Mouse (Mus musculus): ENCODE results near the gene F10. TPM values are rescaled to one million over a fixed set of nuclear protein-coding genes. Genes with fewer than 3 reads are reported as not detected.

Gene F10
- under 1 TPM in 1 of 2 experiments, not detected in 1; 0.56 TPM for total RNA-seq (2021)
- long read RNA-seq, experiment 1: 0 reads
- long read RNA-seq, experiment 2: 0 reads

DNA sequence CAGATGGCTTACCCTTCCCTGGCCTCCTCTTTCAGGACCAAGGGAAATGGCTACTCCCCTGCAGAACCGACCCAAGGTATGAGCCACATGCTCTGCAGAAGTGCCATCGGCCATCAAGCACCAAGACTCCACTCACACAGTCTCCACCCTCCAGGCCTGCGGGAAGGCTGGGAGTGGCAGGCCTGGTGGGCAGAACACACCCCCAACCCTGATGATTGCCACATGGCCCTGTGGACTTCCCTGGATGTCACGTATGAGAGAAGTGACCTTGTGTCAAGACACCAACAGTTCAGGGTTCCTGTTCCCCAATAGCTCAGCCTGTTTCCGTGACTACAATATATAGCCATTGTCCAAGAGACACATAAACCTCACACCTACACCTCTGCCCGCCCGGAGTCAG is at the start of gene F10:
Gene F10 (plus strand): TSS at position 294 of the 400 bp plus-strand sequence.
- DNase-seq: no peak

DNA sequence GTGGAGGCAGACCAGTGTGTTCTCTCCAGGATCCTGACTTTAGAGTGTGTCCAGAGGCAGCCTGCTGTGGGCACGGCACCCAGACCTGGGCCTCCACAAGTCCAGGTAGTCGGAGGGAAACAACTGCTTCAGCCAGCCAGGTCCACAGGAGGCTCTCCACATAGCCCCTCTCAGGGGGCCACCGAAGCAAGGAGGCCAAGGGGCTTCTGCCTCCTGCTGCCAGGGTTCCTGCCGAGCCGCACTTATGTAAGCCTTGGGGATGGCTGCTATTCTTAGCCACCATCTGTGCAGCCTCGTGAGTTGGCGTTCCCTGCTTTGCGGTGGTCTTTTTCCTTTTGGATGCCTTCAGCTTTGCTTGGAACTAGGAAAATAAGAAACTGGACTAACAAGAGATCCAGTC is 49.5 kb upstream of the F10 start:
- DNase-seq: no peak

DNA sequence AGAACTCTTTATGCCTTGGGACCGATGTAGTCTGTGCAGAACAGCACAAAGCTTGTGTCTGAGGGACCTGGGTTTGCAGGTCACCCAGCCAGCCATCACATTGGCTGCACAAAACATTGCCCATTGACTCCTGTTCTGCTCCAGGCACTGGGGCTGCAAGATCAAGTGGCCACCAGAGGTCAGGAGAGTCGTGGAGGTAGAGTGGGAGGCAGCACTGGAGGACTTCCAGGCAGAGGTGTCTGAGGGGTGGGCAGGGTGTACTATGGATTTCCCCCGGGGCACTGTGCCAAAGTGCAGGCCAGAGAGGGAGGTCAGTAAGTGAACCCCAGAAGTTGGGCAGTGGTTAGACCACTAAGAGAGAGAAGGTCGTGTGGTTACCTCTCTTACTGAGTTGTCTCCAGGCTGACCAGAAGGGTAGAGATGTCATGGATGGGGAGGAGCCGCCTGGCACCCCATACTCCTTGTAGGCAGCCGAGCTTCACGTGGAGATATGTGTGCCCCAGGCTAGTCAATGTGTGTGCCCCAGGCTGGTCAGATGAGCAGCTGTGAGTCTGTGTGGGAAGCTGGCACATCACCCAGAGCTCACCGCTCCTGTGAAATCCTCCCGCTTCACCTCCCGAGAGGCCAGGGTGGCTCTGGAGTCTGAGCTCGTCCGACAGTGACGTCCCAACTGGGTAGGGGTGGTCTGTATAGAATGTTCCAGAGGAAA is 48.2 kb upstream of the F10 start:
- no peak for DNase-seq

DNA sequence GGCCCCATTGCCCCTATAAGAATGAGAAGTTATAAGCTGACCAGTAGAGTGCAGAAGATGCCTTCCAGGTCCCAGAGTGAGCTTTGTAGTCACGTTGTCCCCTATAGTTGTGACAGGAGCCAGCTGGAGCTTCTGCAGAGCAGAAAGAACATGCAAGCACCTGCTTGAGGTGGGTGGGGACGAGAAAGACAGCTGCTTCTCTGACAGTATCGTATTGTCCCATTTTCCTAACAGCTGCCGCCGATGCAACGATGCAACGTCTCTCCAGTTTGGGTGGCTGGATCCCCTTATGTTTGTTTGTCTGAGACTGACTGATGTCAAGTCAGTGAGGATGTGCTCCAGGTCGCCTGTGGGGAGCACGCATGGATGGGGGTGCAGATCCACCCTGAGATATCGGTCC is 45.7 kb upstream of the F10 start:
- no peak for DNase-seq

DNA sequence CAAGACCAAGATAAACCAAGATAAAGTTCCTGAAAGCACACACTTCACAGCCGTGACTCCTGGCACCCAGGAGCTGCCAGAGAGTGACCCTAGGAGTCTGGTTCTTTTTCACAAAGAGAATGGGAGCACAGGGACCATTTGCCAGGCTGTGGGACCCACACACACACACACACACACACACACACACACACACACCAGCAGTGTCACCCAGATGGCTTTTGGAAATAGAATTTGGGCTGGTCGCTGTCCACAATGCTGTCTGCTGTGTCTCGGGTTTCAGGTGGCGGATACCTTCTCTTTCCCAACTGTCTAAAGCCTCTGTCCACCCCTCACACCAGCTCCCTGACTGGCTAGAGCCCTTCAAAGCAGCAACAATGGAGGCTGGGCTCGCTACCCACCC is 42.6 kb upstream of the F10 start:
- DNase-seq: no peak

DNA sequence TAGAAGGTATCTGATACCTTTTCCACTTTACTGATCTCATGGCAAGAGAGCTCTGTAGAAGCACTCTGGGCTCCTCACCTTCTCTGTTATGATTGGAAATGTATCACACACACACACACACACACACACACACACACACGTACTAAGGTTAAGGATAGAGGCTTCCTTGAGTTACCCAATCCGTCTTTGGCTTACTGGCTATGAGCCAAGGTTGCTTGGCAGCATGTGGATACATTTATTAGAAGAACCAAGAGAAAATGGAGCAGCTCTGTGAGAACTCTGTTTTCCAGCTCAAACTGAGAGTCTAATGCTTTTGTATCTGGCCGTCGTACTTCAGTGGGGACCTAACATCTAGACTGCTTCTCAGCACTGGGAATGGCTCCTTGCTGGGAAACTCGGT is 41.6 kb upstream of the F10 start:
- DNase-seq: no peak

DNA sequence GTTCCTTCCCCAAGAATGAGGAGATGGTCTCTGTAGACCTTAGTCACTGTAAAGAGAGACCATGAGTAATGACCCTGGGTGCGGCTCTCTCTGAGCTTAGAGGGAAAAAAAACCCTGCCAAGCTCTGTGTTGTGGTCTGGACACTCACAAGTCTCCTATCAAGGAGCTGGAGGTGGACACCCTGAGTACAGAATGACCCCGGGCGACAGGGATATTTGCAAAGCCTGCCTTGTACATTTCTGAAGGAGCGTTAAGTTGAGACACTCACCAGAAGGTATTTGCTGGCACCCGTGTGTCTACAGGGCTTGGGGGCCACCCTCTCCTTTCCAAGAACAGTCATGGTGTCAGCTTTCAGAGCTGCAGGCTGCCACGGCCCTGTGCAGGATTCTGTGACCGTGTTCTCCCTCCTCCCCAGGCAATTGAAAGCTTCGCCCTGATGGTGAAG is 40.3 kb upstream of the F10 start:
- DNase-seq: peak; percentile 25

DNA sequence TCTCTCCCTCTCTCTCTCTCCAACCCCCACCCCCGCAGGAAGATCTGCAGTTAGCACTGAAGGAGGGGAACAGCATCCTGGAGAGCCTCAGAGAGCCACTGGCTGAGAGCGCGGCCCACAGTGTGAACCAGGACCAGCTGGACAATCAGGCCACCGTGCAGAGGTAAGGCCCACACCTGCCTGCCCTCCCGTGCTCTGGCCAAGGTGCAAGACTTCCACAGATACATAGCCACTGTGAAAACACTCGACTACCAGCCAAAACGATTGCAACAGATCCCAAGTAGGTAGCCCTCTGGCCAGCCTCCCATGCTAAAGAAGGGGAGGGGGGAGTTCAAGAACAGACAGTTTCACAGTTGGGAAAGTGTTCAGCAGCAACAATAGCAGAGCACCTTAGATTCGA is 38.8 kb upstream of the F10 start:
- no peak for DNase-seq

DNA sequence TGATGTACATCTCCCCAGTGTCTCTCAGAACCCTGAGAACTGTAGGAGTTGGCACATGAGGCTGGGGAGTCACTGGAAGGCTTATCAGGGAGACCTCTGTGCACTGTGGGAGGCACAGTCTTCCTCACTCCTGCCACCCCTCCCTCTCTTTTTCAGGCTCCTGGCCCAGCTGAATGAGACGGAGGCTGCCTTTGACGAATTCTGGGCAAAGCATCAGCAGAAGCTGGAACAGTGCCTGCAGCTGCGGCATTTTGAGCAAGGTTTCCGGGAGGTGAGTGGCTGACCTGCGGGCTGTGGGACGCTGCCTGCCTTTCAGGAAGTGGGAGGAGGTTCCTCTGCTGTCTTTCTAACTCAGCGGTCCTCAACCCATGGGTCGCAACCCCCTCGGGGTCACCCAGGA is 37.3 kb upstream of the F10 start:
- DNase-seq: no peak

DNA sequence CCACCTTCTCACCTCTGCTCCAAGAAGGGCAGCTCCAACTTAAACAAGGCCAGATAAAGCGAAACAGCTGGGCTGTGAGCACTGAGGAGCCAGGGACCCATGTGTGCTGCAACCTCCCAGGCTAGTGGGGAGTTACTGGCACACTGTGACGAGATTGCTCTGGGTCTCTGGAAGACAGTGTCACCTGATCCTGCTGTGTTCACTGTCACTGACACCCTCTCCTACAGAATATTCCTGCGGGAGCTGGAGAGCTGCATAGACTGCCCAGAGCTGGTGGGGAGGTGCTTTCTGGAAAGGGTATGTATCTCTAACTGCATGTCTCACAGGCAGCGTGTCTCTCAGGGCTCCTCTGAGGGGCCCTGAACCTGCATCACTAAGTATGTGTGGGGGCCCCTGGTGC is 29.6 kb upstream of the F10 start:
- no peak for DNase-seq

DNA sequence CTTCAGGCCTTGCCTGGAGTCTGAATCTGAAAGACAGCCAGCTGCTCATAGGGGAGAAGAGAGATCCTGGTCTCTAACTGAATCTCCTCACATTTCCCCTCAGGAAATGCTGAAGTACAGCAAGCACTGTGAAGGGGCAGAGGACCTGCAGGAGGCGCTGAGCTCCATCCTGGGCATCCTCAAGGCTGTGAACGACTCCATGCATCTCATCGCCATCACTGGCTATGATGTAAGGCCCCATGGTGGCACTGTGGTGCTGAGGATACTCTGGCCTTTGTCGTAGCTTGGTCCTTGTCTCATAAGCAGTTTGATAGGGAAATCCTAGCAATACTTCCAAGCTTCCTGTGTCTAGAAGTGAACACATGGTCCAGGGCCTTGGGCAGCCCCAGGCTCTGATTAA is 26.8 kb upstream of the F10 start:
- no peak for DNase-seq

DNA sequence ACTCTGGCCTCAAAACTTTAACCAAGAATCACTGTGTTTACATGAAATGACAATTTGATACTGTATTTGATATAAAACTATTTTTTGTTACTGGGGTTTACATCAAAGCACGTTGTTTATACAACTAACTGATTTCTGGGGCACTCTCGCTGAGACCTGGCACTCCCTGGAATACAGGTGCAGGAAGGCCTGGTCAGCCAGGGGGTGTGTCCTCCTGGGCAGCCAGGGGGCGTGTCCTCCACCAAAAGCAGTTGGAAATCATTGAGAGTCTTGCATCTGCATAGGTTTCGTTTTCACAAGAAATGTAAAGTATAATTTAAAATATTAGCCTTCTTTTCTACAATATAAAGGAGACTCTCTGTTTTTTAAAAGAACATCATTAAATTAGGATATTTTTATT is 17.5 kb upstream of the F10 start:
- no peak for DNase-seq

DNA sequence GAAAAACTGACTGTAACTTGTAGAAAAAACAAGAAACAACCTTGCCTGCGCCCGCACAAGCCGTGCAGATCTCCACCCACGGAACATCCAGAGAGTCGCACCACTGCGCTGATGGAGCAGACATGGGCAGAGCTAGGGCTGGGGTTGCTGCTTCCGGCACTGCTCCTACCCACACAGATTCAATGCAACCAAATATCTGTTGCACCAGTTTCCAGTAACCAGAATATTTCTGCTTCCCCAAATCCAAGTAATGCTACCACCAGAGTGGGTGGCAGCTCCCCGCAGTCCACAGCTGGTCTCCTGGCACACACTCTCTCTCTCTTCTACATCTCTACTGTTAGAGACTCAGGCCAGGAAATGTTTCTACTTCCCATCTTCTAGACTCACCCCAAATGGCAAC is 15.3 kb upstream of the F10 start:
- no peak for DNase-seq

DNA sequence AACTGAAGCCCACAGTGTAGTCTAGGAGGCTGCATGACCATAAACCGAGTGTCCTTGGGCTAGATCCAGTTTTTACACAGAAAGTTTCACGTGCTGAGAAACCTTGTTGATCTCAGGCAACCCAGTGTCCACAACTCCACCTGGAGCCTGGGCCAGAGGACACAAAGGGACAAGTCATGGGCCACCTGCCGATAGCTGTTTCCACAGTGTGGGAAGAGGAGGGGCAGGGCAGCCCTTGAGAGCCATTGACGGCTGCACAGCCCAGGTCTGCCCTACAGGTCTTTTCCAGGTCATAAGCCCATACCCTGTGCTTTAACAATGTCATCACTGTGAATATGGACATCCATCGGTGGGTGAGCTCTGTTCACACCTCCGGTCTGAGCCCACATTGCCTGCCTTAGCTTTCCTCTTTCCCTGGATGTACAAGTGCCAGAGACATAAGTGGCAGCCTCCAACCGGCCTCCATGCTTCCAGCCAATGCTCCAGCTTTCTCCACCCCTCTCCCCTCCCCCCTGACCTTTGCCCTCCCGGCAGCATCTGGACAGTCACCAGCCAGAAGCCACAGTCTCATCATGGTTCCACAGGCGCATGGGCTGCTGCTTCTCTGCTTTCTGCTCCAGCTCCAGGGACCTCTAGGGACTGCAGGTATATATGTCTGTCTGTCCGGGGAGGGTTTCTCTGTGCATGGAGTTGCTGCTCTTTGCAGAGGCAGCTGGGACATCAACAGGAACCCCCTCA is 11.5 kb upstream of the F10 start, which contains the start of gene F7:
Gene F7 (plus strand): TSS at position 548 of the 738 bp plus-strand sequence.
- no peak for DNase-seq

DNA sequence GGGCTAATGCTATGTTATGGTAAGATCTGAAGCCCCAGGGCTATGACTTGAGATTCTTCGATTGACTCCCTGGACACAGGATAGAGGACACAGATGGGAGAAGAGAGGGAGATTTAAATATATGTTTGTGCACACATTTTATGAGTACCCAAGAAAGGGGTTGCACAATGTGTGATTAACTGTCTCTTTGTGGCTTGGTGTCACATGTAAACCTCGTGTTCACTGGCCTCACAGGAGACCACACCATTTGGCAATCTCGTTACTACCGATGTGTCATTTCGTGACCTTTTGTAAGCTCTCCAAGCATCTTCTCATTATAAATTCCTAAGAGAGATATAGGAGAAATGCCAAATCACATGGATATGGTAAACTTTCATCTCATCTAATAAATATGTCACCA is 9.5 kb upstream of the F10 start:
- DNase-seq: no peak

DNA sequence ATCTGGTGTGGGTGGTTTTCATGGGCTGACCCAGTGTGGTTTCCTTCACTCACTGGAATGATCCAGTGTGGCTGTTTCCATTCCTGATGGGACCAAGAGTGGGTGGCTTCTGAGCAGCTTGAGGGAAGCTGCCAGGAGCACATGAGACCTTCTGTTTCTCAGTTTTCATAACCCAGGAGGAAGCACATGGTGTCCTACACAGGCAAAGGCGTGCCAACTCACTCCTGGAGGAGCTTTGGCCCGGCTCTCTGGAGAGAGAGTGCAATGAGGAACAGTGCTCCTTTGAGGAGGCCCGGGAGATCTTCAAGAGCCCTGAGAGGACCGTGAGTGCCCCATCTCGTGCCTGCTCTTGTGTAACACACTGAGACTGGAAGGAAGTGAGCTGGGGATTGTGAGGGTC is 8.6 kb upstream of the F10 start:
- no peak for DNase-seq

DNA sequence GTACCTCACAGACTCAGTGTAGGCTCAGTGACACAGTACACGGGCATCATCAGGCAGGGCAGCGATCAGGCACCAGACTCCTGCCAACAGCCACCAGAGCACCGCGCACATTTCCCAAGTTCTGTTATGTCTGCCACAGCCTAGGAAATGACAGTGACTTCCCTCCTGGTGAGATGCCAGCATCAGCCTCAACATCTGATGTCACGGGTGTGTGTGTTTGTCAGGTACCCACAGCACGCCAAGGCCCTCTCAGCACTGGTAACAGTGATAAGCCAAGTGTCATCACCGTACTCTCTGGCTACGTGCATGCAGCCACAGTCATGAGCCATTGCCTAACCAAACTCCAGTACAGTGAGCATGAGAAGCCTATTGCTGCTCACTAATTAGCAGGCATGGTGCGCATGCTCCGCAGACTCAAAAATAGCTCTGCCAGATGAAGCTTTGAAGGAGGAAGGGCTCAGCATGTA is 729 bp upstream of the F10 start:
- no peak for DNase-seq

DNA sequence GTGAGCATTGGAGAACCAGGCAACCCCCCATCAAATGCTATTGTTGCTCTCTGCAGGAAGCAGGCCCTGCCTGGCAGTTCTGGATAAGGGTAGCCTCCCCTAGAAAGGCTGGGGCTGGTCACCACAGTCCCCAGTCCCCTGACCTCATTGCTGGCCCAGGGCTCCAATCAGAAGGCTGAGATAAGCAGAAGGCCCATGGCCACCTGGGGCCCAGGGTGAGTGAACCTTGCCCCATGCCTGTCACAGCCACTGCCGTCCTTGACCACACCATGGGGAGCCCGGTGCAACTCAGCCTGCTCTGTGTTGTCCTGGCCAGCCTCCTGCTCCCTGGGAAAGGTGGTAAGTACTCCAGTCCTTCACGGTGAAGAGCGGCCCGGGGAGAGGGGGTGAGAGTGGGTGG is 461 bp downstream of the F10 start:
- no peak for DNase-seq

DNA sequence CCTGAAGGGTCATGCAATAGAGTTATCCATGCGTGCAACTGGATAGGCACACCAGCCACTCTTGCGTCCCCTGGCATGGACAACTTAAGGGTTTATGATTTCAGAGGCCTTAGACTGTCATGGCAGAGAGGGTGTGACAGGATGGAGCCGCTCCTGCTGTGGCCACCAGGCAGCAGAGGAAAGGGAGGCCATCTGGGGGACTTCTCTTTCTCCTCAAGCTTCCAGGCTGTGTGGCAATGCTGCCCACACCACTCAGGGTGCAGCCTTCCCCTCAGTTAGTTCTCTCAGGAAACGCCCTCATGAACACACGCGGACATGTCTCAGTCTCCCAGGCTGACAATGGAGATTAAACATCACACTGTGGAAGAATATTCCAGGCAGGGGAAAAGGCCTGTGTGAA is 1.9 kb downstream of the F10 start:
- no peak for DNase-seq

DNA sequence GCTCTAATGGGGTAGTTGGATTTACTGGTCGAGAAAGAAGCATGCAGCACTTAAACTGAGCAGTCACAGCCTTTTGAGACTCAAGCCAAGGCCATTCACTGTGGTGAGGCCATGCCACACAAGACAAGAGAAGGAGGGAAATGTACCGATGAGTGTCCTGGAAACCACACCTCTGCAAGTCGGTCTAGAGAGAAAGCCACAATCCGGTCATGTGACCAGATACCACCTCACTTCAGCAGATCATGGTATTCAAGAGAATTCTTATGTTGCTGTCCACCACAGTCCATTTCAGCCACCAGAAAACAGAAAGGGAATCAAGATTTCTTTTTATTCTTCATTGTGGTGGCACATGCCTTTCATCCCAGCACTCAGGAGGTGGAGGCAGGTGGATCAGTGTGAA is 4.4 kb downstream of the F10 start:
- DNase-seq: no peak

DNA sequence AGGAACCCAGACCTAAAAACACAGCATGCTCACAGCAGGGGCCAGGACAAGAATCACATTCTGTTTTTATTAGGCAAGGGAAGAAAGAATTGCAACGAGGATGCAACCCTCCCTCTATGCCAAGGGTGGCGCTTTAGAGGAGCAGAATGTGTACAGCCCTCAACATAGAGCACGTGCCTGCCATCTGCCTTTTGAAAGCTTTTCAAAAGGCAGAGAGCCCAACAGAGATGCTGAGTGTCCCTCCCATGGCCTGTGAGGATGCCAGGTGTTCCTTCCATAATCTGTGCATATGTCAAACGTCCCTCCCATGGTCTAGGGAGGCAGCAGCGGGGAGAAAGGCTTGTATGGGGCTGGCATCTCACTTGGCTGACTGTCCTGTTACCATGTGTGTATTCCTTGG is 10.5 kb downstream of the F10 start:
- no peak for DNase-seq

DNA sequence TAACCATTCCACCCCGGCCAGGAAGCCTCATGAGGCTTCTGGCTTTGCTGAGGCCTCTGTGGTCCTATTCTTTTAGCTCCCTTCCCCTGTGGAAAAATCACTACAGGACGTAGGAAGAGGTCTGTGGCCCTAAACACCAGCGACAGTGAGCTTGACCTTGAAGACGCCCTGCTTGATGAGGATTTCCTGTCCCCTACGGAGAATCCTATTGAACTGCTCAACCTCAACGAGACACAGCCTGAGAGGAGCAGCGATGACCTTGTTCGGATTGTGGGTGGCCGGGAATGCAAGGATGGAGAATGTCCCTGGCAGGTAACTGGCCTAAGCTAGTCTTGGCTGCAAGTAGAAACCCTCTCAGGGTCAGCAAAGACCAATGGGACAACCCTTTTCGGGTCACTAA is 13.4 kb downstream of the F10 start:
- DNase-seq: no peak

DNA sequence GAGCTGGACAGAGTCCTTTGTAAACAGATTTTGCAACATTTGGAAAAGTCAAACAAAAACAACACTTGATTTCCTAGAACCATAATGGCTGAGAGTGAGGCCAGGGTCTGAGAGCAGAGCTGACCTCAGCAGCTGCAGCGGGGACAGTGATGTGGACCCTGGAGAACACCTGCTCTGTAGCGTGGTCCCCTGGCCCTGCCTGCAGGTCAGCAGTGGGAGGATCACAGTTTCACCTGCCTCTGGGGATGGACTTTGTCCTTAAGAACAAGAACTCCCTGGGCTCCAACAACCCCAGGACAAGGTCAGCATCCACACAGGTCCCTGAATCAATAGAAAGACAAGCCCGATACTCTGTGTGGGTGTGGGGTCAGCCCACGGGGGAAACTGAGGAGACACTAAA is 20.2 kb downstream of the F10 start:
- DNase-seq: no peak
